Mouse (Mus musculus) brain, embryonic 14.5 days (tissue): ENCODE data around the gene Fam131c.

Experiments
- CTCF ChIP-seq: fragments of 200-500 bp; IDR thresholded peaks from 2 replicates; pipeline ENCODE4 v1.5.1; 2012; ENCODE audit warnings: inconsistent platforms, mild to moderate bottlenecking, moderate library complexity, borderline replicate concordance; ENCODE audit not compliant: insufficient read depth, insufficient read length; ENCODE audit errors: extremely low read depth
- POLR2A ChIP-seq: fragments of 200-500 bp; IDR thresholded peaks from 2 replicates; pipeline ENCODE4 v1.6.1; 2012; ENCODE audit warnings: mild to moderate bottlenecking, inconsistent platforms, borderline replicate concordance; ENCODE audit not compliant: poor library complexity, insufficient read depth, insufficient read length, severe bottlenecking; ENCODE audit errors: extremely low read depth

GRCm38 (mm10) chr4:141350015-141350414 is 18.0 kb upstream of the Fam131c start:
- TF ChIP-seq POLR2A (no peak), CTCF (no peak)
